Mouse (Mus musculus): ENCODE results near the gene Mpz.

The Mpz gene

GRCm38 (mm10) chr1:171149974-171150760, at the start of gene Mpz, which contains the start of gene Sdhc:
Gene Mpz (plus strand): TSS chr1:171150711.
Gene Sdhc (minus strand): TSS chr1:171150603.
- WGBS, result under 1% methylated on average over 34 of the region's 34 CpGs

- WGBS, result 66% methylated on average over 2 of the region's 2 CpGs
These were observed 49.5 kb upstream of the Mpz start for GRCm38 (mm10) chr1:171101033-171101432.

- under 1% methylated on average over 40 of the region's 40 CpGs for WGBS
These were observed 48.6 kb upstream of the Mpz start for GRCm38 (mm10) chr1:171101733-171102546.

GRCm38 (mm10) chr1:171102547-171103177, 47.8 kb upstream of the Mpz start:
- under 1% methylated on average over 35 of the region's 35 CpGs for WGBS

- WGBS, result 11% methylated on average over 10 of the region's 10 CpGs
These were observed 47.2 kb upstream of the Mpz start for GRCm38 (mm10) chr1:171103179-171103840.

- WGBS, result 66% methylated on average over 6 of the region's 6 CpGs
These were observed 45.3 kb upstream of the Mpz start for GRCm38 (mm10) chr1:171105226-171105625.

GRCm38 (mm10) chr1:171109620-171110019, 40.9 kb upstream of the Mpz start:
- 54% methylated on average over 9 of the region's 9 CpGs for WGBS

- 13% methylated on average over 15 of the region's 15 CpGs for WGBS
These were observed 39.9 kb upstream of the Mpz start for GRCm38 (mm10) chr1:171110659-171111019.

GRCm38 (mm10) chr1:171111020-171111780, 39.3 kb upstream of the Mpz start:
- under 1% methylated on average over 38 of the region's 38 CpGs for WGBS

- 2% methylated on average over 15 of the region's 15 CpGs for WGBS
These were observed 38.5 kb upstream of the Mpz start for GRCm38 (mm10) chr1:171111781-171112575.

GRCm38 (mm10) chr1:171112986-171113385, 37.5 kb upstream of the Mpz start:
- WGBS, result 77% methylated on average over 4 of the region's 4 CpGs

GRCm38 (mm10) chr1:171113873-171114299, 36.6 kb upstream of the Mpz start, which contains the start of gene Cfap126:
Gene Cfap126 (plus strand): TSS chr1:171113918.
- under 1% methylated on average over 24 of the region's 24 CpGs for WGBS

GRCm38 (mm10) chr1:171116280-171116679, 34.2 kb upstream of the Mpz start:
- WGBS, result 86% methylated on average over 4 of the region's 4 CpGs

GRCm38 (mm10) chr1:171118269-171118684, 32.2 kb upstream of the Mpz start:
- 6% methylated on average over 4 of the region's 4 CpGs for WGBS

GRCm38 (mm10) chr1:171118996-171119395, 31.5 kb upstream of the Mpz start:
- WGBS, result 74% methylated on average over 5 of the region's 5 CpGs

GRCm38 (mm10) chr1:171119405-171119804, 31.1 kb upstream of the Mpz start:
- WGBS, result 81% methylated on average over 14 of the region's 14 CpGs

- 71% methylated on average over 3 of the region's 3 CpGs for WGBS
These were observed 29.6 kb upstream of the Mpz start for GRCm38 (mm10) chr1:171120893-171121292.

GRCm38 (mm10) chr1:171121839-171122238, 28.7 kb upstream of the Mpz start:
- WGBS, result 56% methylated on average over 5 of the region's 5 CpGs

GRCm38 (mm10) chr1:171122932-171123331, 27.6 kb upstream of the Mpz start:
- 61% methylated on average over 7 of the region's 7 CpGs for WGBS

GRCm38 (mm10) chr1:171124398-171124797, 26.1 kb upstream of the Mpz start:
- WGBS, result 77% methylated on average over 5 of the region's 5 CpGs
